Mouse (Mus musculus): ENCODE data around the gene Slc36a3. TPM values are rescaled to one million over a fixed set of nuclear protein-coding genes. Genes with fewer than 3 reads are reported as not detected.

The Slc36a3 gene
- polyA plus RNA-seq, 1 experiment, result not detected

DNA sequence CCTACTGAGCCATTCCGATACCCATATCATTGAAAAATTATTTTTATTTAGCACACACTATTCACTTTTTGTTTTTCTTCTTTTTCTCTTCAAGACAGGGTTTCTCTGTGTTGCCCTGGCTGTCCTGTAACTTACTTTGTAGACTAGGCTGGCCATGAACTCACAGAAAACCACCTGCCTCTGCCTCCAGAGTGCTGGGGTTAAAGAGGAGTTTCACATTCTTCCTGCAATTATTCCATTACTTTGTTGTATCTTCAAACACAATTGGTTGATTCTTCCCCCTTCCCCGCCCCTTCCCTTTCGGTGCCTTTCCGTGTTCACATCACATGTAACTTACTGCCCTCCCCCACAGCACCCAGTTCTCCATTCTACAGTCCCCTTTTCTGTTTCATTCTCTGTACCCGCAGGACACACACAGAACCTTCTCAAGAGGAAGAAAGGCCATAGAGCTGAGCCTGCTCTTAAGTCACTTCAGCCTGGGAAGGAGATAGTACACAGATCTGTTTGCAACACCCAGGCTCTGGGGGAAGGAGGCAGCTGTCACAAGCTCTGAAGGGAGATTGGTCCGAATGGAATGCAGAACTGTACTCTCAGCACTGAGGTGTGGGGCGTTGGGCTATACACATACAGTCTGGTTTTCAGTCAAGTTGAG lies 38.2 kb downstream of the Slc36a3 start:
- TF ChIP-seq MYOD1 (IDR thresholded peaks at IDR 0.05; ENCODE audit: control insufficient read depth in 1 of 3, insufficient read length in 2 of 3, low read depth in 2 of 3) (peak in 2 of 3 experiments; percentile 33 to 51), MAX (IDR thresholded peaks at IDR 0.05; ENCODE audit: low read depth) (no peak), MYOG (IDR thresholded peaks at IDR 0.05; ENCODE audit: control insufficient read depth in 1 of 3, insufficient read depth in 1 of 3, insufficient read length in 2 of 3, low read depth in 2 of 3) (peak in 1 of 3 experiments; percentile 42), E2F4 (IDR thresholded peaks at IDR 0.05; ENCODE audit: insufficient read depth) (no peak)
- H3K4me2 ChIP-seq (ENCODE audit: low read depth), result peak overlapping the region; percentile 10

DNA sequence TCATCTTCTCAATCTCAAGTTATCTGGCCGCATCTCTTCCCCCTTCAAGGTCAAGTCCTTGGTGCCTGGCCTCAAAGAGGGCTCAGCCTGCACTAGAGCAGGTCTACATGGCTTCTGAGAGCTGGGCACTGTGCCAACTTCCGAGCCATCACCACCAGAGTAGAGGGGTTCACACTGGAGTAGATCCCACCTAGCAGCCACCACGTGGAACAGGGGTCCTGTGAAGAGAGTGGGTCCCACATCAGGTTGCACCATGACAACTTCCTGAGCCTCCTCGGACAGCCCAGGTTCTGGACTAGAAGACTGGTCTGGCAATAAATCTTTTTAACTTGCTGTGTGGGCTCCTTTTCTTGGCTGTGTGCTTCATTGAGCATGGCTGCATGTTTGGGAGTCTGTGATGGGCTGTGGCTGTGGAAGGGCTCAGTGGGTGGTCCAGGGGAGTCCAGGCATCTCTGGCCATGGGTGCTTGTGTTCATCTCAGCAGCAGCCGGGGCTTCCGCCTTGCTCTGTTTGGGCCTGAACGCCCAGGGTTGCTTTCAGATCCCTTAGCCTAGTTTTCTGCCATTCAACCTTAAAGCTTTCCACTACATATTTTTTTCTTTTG lies 40.8 kb downstream of the Slc36a3 start:
- Histone ChIP-seq H3K36me3 (ENCODE audit: control insufficient read depth, insufficient read depth) (no peaks in the 10 kb centered on the region), H3ac (ENCODE audit: control insufficient read depth, insufficient read length) (no peak overlapping the region), H3K4me3 (no peak overlapping the region), H3K27me3 (ENCODE audit: control insufficient read depth, insufficient read depth, insufficient read length) (no peaks in the 10 kb centered on the region), H3K4me2 (ENCODE audit: low read depth) (no peak overlapping the region), H3K79me2 (ENCODE audit: control insufficient read depth, insufficient read depth) (no peaks in the 10 kb centered on the region)
- TF ChIP-seq REST (IDR thresholded peaks at IDR 0.05; ENCODE audit: insufficient read depth, insufficient read length) (no peak), MYOG (IDR thresholded peaks at IDR 0.05; ENCODE audit: control insufficient read depth in 1 of 3, insufficient read depth in 1 of 3, insufficient read length in 2 of 3, low read depth in 2 of 3) (no peak), TCF12 (IDR thresholded peaks at IDR 0.05; ENCODE audit: insufficient read depth, poor library complexity, severe bottlenecking) (no peak), USF1 (IDR thresholded peaks at IDR 0.05; ENCODE audit: low read depth) (no peak), POLR2AphosphoS2 (IDR thresholded peaks at IDR 0.05; ENCODE audit: insufficient read length, low read depth) (no peak), SRF (IDR thresholded peaks at IDR 0.05; ENCODE audit: control insufficient read depth, insufficient read length, low read depth) (no peak), CEBPB (IDR thresholded peaks at IDR 0.05; ENCODE audit: insufficient read depth, poor library complexity, severe bottlenecking) (no peak), POLR2A (IDR thresholded peaks at IDR 0.05; ENCODE audit: insufficient read length, low read depth) (no peak), E2F4 (IDR thresholded peaks at IDR 0.05; ENCODE audit: insufficient read depth) (no peak), TCF3 (IDR thresholded peaks at IDR 0.05; ENCODE audit: insufficient read length, low read depth) (no peak), MAX (IDR thresholded peaks at IDR 0.05; ENCODE audit: low read depth) (no peak), MYOD1 (IDR thresholded peaks at IDR 0.05; ENCODE audit: control insufficient read depth in 1 of 3, insufficient read length in 2 of 3, low read depth in 2 of 3) (no peak)

More for the DNA sequence above, 38.2 kb downstream of the Slc36a3 start:
- Histone ChIP-seq H3K79me2 (ENCODE audit: control insufficient read depth, insufficient read depth) (no peaks in the 10 kb centered on the region), H3K4me3 (no peak overlapping the region), H3ac (ENCODE audit: control insufficient read depth, insufficient read length) (no peak overlapping the region), H3K27me3 (ENCODE audit: control insufficient read depth, insufficient read depth, insufficient read length) (no peaks in the 10 kb centered on the region), H3K36me3 (ENCODE audit: control insufficient read depth, insufficient read depth) (no peaks in the 10 kb centered on the region)

GRCm38 (mm10) chr11:55109521-55110300 lies 41.8 kb downstream of the Slc36a3 start:
- H3K4me2 ChIP-seq (ENCODE audit: low read depth), result no peak overlapping the region
- H3ac ChIP-seq (ENCODE audit: control insufficient read depth, insufficient read length), result no peak overlapping the region
- H3K79me2 ChIP-seq (ENCODE audit: control insufficient read depth, insufficient read depth), result no peaks in the 10 kb centered on the region
- no peak for TF ChIP-seq TCF12 (IDR thresholded peaks at IDR 0.05; ENCODE audit: insufficient read depth, poor library complexity, severe bottlenecking)
- no peak for TF ChIP-seq MAX (IDR thresholded peaks at IDR 0.05; ENCODE audit: low read depth)
- TF ChIP-seq SRF (IDR thresholded peaks at IDR 0.05; ENCODE audit: control insufficient read depth, insufficient read length, low read depth), result no peak
- no peak for TF ChIP-seq USF1 (IDR thresholded peaks at IDR 0.05; ENCODE audit: low read depth)
- TF ChIP-seq TCF3 (IDR thresholded peaks at IDR 0.05; ENCODE audit: insufficient read length, low read depth), result no peak
- TF ChIP-seq MYOD1 (IDR thresholded peaks at IDR 0.05; ENCODE audit: control insufficient read depth in 1 of 3, insufficient read length in 2 of 3, low read depth in 2 of 3), result no peak
- TF ChIP-seq E2F4 (IDR thresholded peaks at IDR 0.05; ENCODE audit: insufficient read depth), result no peak
- no peak for TF ChIP-seq MYOG (IDR thresholded peaks at IDR 0.05; ENCODE audit: control insufficient read depth in 1 of 3, insufficient read depth in 1 of 3, insufficient read length in 2 of 3, low read depth in 2 of 3)
- TF ChIP-seq CEBPB (IDR thresholded peaks at IDR 0.05; ENCODE audit: insufficient read depth, poor library complexity, severe bottlenecking), result no peak
- no peak for TF ChIP-seq POLR2A (IDR thresholded peaks at IDR 0.05; ENCODE audit: insufficient read length, low read depth)
- no peak for TF ChIP-seq REST (IDR thresholded peaks at IDR 0.05; ENCODE audit: insufficient read depth, insufficient read length)
- H3K36me3 ChIP-seq (ENCODE audit: control insufficient read depth, insufficient read depth), result no peaks in the 10 kb centered on the region
- H3K4me3 ChIP-seq, result no peak overlapping the region
- no peaks in the 10 kb centered on the region for H3K27me3 ChIP-seq (ENCODE audit: control insufficient read depth, insufficient read depth, insufficient read length)

DNA sequence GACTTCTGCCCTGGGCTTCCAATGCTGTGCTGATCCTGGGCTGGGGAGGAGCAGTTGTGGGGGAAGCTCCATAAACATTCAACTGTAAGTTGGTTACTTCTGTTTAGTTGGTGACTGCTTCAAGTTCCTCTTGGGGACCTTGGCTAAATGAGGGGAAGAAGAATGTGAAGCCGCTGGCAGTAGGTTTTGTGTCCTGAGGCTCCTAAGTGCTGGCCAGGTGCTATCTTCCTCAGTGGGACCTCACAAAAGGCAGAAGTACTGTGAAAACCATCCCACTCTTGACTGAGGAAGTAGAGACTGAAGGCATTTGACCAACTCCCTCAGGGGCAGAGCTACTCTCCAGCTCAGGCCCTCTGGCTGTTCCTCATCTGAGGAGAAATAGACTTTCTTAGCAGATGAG lies 44.9 kb downstream of the Slc36a3 start:
- TF ChIP-seq E2F4 (IDR thresholded peaks at IDR 0.05; ENCODE audit: insufficient read depth), result no peak
- no peak for TF ChIP-seq MAX (IDR thresholded peaks at IDR 0.05; ENCODE audit: low read depth)
- TF ChIP-seq MYOD1 (IDR thresholded peaks at IDR 0.05; ENCODE audit: control insufficient read depth in 1 of 3, insufficient read length in 2 of 3, low read depth in 2 of 3), result no peak
- no peak for TF ChIP-seq POLR2AphosphoS2 (IDR thresholded peaks at IDR 0.05; ENCODE audit: insufficient read length, low read depth)
- no peak for TF ChIP-seq REST (IDR thresholded peaks at IDR 0.05; ENCODE audit: insufficient read depth, insufficient read length)
- no peak for TF ChIP-seq TCF3 (IDR thresholded peaks at IDR 0.05; ENCODE audit: insufficient read length, low read depth)
- no peak for TF ChIP-seq SRF (IDR thresholded peaks at IDR 0.05; ENCODE audit: control insufficient read depth, insufficient read length, low read depth)
- TF ChIP-seq CEBPB (IDR thresholded peaks at IDR 0.05; ENCODE audit: insufficient read depth, poor library complexity, severe bottlenecking), result no peak
- TF ChIP-seq USF1 (IDR thresholded peaks at IDR 0.05; ENCODE audit: low read depth), result no peak
- H3K4me2 ChIP-seq (ENCODE audit: low read depth), result no peak overlapping the region
- no peak overlapping the region for H3K4me3 ChIP-seq
- H3K79me2 ChIP-seq (ENCODE audit: control insufficient read depth, insufficient read depth), result no peaks in the 10 kb centered on the region
- no peak overlapping the region for H3ac ChIP-seq (ENCODE audit: control insufficient read depth, insufficient read length)
- no peaks in the 10 kb centered on the region for H3K36me3 ChIP-seq (ENCODE audit: control insufficient read depth, insufficient read depth)
- H3K27me3 ChIP-seq (ENCODE audit: control insufficient read depth, insufficient read depth, insufficient read length), result no peaks in the 10 kb centered on the region
